Mouse (Mus musculus): ENCODE measurements at regions not wholly inside any gene's neighbourhood (a gene's known extent, or its start where the extent isn't known, plus 50 kb on each side); places are given as distances from the start of the nearest gene placed in this dataset.

DNA sequence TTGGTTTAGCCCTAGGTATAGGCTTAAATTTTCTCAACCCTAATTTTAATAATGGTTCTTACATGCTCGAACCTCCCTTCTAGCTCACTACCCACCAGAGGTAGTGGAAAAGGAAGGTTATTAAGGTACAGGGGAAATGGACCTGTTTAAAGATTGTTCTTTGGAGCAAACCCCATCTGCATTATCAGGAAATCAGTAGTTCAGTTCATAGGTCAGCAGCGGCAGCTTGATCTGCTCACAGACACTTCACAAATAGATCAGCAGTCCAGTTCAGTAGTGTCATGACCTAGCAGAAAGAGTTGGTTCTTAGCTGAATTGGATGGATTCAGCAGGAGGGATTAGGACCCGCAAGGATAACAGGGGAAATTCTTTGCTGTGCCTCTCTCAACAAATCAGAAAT is 324.4 kb downstream of the Zfp619 start:
- H3K4me3 ChIP-seq (ENCODE audit: control insufficient read depth in 1 of 2, insufficient read depth in 1 of 2, low read depth in 2 of 2, low read length in 2 of 2), result no peak overlapping the region
- H3K4me1 ChIP-seq (ENCODE audit: control insufficient read depth in 1 of 2, insufficient read depth in 2 of 2, low read length in 2 of 2), result no peaks in the 10 kb centered on the region
- H3K9me3 ChIP-seq (replicated peaks; ENCODE audit: insufficient read depth, low read length), result no peaks in the 10 kb centered on the region
- no peaks in the 10 kb centered on the region for H3K79me2 ChIP-seq (ENCODE audit: control insufficient read depth, insufficient read depth, low read length, poor library complexity)
- H3K36me3 ChIP-seq (ENCODE audit: control insufficient read depth in 1 of 2, insufficient read depth in 2 of 2, low read length in 2 of 2), result no peaks in the 10 kb centered on the region
- H3K9ac ChIP-seq (ENCODE audit: control insufficient read depth, low read depth, low read length, poor library complexity, severe bottlenecking), result no peak overlapping the region
- DNase-seq (ENCODE audit: low read depth, low spot score), result no peak
- TF ChIP-seq USF1 (IDR thresholded peaks at IDR 0.05; ENCODE audit: low read depth, low read length) (no peak), NRF1 (IDR thresholded peaks at IDR 0.05; ENCODE audit: insufficient read depth, low read depth, low read length, poor library complexity, severe bottlenecking) (no peak), MAFK (IDR thresholded peaks at IDR 0.05; ENCODE audit: borderline replicate concordance, low read depth, low read length) (no peak), HCFC1 (IDR thresholded peaks at IDR 0.05; ENCODE audit: low read depth, low read length) (no peak), MYB (IDR thresholded peaks at IDR 0.05; ENCODE audit: low read depth, low read length) (no peak), TCF12 (IDR thresholded peaks at IDR 0.05; ENCODE audit: low read depth, low read length) (no peak), POLR2AphosphoS5 (IDR thresholded peaks at IDR 0.05; ENCODE audit: borderline replicate concordance, low read depth, low read length) (no peak), CHD1 (IDR thresholded peaks at IDR 0.05; ENCODE audit: low read depth, low read length) (no peak), USF2 (IDR thresholded peaks at IDR 0.05; ENCODE audit: borderline replicate concordance in 1 of 2, insufficient read depth in 1 of 2, low read depth in 1 of 2, low read length in 2 of 2) (no peak), MEF2A (IDR thresholded peaks at IDR 0.05; ENCODE audit: extremely low read depth, insufficient replicate concordance, low read depth, low read length, poor library complexity, severe bottlenecking) (no peak), EP300 (IDR thresholded peaks at IDR 0.05; ENCODE audit: low read depth in 1 of 2, low read length in 2 of 2) (no peak), ETS1 (IDR thresholded peaks at IDR 0.05; ENCODE audit: low read depth, low read length) (no peak)
- no peak overlapping the region for H3K27ac ChIP-seq (ENCODE audit: control insufficient read depth, low read depth, low read length)
- H3K27me3 ChIP-seq (ENCODE audit: control insufficient read depth in 1 of 2, insufficient read depth in 2 of 2, low read length in 2 of 2), result no peaks in the 10 kb centered on the region

DNA sequence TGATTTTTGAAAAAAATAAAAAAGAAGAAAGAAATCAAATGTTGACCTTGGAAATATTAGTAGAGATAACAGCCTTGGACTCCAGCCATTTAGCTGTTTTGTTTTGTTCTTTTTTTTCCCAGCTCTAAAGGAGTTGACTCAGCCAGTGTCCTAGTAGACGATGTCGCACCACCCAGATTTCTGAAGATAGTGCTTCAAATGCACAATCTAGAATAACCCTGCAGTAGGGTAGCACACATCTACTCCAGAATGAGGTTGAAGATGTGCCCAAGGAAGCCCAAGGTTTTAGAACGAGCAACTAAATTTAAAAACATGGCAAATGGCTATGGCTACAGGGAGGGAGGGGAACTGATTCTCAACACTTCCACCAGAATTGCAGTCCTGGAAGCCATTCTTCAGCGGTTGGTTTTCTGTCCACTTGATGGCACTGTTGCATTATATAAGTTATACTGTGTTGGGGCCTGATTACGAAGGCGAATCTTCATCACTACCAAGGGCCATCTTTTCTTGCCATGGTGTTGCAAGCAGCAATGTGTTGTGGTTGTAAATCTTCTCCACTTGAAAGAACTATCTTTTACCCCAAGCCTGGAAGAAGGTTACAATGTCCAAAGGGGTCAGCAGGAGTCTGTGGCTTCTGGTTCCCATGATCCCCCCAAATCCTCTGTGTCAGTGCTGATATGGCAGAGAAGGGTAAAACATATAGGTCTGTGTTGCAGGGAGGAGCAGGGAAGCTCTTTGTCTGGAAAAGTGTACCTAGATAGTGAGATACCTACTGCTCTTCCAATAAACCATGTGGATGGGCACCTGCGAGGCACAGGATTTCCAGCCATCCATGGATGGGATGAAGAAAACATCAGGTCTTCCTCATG is 330.6 kb downstream of the Zfp619 start:
- no peak overlapping the region for H3K27ac ChIP-seq (ENCODE audit: control insufficient read depth, low read depth, low read length)
- no peaks in the 10 kb centered on the region for H3K79me2 ChIP-seq (ENCODE audit: control insufficient read depth, insufficient read depth, low read length, poor library complexity)
- no peak overlapping the region for H3K4me3 ChIP-seq (ENCODE audit: control insufficient read depth in 1 of 2, insufficient read depth in 1 of 2, low read depth in 2 of 2, low read length in 2 of 2)
- no peaks in the 10 kb centered on the region for H3K9me3 ChIP-seq (replicated peaks; ENCODE audit: insufficient read depth, low read length)
- H3K36me3 ChIP-seq (ENCODE audit: control insufficient read depth in 1 of 2, insufficient read depth in 2 of 2, low read length in 2 of 2), result no peaks in the 10 kb centered on the region
- H3K27me3 ChIP-seq (ENCODE audit: control insufficient read depth in 1 of 2, insufficient read depth in 2 of 2, low read length in 2 of 2), result no peaks in the 10 kb centered on the region
- no peak for TF ChIP-seq RCOR1 (IDR thresholded peaks at IDR 0.05; ENCODE audit: low read depth, low read length)
- TF ChIP-seq CTCF (IDR thresholded peaks at IDR 0.05 in 2 of 3, conservative IDR thresholded peaks at IDR 0.05 in 1 of 3; ENCODE audit: control insufficient read depth in 1 of 3, insufficient read depth in 1 of 3, low read depth in 2 of 3, low read length in 3 of 3, poor library complexity in 1 of 3, severe bottlenecking in 1 of 3), result peak in 1 of 3 experiments; percentile 3; a peak in 1 of 6 replicates
- peak; percentile 1 for TF ChIP-seq RAD21 (IDR thresholded peaks at IDR 0.05; ENCODE audit: low read depth, low read length)
- DNase-seq (ENCODE audit: low read depth, low spot score), result peak; percentile 2
- no peaks in the 10 kb centered on the region for H3K4me1 ChIP-seq (ENCODE audit: control insufficient read depth in 1 of 2, insufficient read depth in 2 of 2, low read length in 2 of 2)
- no peak overlapping the region for H3K9ac ChIP-seq (ENCODE audit: control insufficient read depth, low read depth, low read length, poor library complexity, severe bottlenecking)

Data from MEL (cell line).